Mouse (Mus musculus) megakaryocyte, embryonic 14.5 days (primary cell): Measurements from ENCODE around the gene Tmprss4. TPM values are rescaled to one million over a fixed set of nuclear protein-coding genes. Genes with fewer than 3 reads are reported as not detected.

Experiments used
- H3K27me3 ChIP-seq: replicated peaks from 2 replicates; pipeline ENCODE3; 2012; ENCODE audit warnings: inconsistent platforms
- H3K36me3 ChIP-seq: replicated peaks from 2 replicates; pipeline ENCODE3; 2012; ENCODE audit warnings: low read length, inconsistent platforms, mixed read lengths
- H3K4me1 ChIP-seq: 2 replicates; pipeline ENCODE4 v1.6.1; 2012; ENCODE audit warnings: inconsistent platforms
- H3K4me3 ChIP-seq: replicated peaks from 2 replicates; pipeline ENCODE3; 2012; ENCODE audit warnings: moderate library complexity, mild to moderate bottlenecking, inconsistent platforms
- H3K9me3 ChIP-seq: 2 replicates; pipeline ENCODE4 v1.6.1; 2012; ENCODE audit warnings: inconsistent platforms
- FLI1 ChIP-seq: IDR thresholded peaks from 2 replicates; pipeline ENCODE4 v1.6.1; 2012; ENCODE audit warnings: low read length, inconsistent platforms, mixed read lengths
- GATA1 ChIP-seq: IDR thresholded peaks from 3 replicates; pipeline ENCODE4 v1.6.1; 2012; ENCODE audit warnings: mixed read lengths, low read length, inconsistent platforms, borderline replicate concordance
- polyA plus RNA-seq: library from polyadenylated mRNA; stranded (reverse); fragments of >175 nt; gene quantifications from 2 replicates; pipeline ENCODE4 v1.2.3, GENCODE M21; 2012; ENCODE audit warnings: low replicate concordance; ENCODE audit not compliant: insufficient read depth

Tmprss4 gene
- polyA plus RNA-seq, 1 experiment = not detected

- TF ChIP-seq FLI1 (no peak), GATA1 (no peak)
- Histone ChIP-seq H3K4me3 (peak overlapping the region; percentile 21), H3K4me1 (peaks cover 17% of the 10 kb centered on the region), H3K27me3 (peaks cover 70% of the 10 kb centered on the region), H3K36me3 (no peaks in the 10 kb centered on the region), H3K9me3 (no peaks in the 10 kb centered on the region)
Observed at GRCm38 (mm10) chr9:45202021-45202798, 1.7 kb downstream of the Tmprss4 start.

GRCm38 (mm10) chr9:45201319-45201947, 2.5 kb downstream of the Tmprss4 start:
- TF ChIP-seq FLI1 = no peak
- no peak for TF ChIP-seq GATA1
- Histone ChIP-seq H3K9me3 (no peaks in the 10 kb centered on the region), H3K4me1 (peaks cover 13% of the 10 kb centered on the region), H3K4me3 (no peak overlapping the region), H3K36me3 (no peaks in the 10 kb centered on the region), H3K27me3 (peaks cover 74% of the 10 kb centered on the region)

DNA sequence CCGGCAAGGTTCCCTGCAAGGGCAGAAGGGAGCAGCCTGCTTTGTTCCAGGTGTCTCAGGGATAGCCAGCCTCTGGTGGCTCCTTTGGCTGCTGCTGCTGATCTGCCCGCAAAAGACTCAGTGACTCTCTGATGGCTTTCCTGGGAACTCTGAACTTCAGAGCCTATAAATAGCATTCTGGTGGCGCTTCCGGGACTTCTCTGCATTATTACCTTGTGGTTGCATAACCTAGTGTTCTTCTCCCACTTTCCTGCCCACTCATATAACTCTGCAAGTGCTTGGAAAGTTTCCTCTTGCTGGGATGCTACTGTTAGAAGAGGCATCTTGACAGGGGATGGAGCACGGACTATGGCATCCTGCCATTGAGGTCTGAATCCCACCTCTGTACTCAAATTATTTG, 6.3 kb downstream of the Tmprss4 start:
- Histone ChIP-seq H3K27me3 (peaks cover 83% of the 10 kb centered on the region), H3K4me1 (no peaks in the 10 kb centered on the region; the same call in 1 of the 2 replicates), H3K36me3 (no peaks in the 10 kb centered on the region), H3K9me3 (no peaks in the 10 kb centered on the region), H3K4me3 (no peak overlapping the region)
- TF ChIP-seq FLI1 = no peak

DNA sequence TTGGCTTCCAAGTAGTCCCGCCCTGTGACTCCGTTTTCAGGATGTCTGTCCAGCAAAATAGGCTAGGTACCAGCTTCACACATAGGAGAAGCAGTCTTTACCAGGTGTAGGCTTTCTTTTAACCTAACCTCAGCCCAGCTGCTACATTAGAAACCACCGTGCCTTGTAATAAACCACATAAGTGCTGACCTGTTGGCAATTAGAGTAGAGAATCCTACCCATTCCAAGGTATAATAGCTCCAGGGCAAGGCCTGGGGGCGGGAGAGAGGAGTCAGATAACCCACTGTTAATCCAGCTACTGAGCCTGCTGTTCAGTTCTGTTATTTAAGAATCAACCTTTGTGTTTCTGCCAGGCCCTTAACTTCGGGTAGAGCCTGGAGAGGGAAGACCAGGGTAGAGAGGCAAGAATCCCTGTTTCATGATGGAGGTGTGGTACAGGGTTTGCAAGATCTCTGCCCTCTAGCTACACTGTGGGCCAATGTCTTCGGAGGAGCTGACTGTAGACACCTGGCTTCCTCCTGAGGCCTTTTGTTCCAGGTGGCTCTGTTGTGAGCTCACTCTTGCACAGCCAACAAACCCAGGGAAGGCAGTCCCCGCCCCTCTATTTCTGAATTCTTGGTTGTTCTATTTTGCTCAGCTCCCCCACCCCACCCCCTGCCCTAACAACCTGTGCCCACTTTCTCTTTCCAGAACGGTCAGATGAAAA, 7.6 kb downstream of the Tmprss4 start:
- Histone ChIP-seq H3K36me3 (no peaks in the 10 kb centered on the region), H3K4me3 (no peak overlapping the region), H3K9me3 (no peaks in the 10 kb centered on the region), H3K27me3 (peaks cover 81% of the 10 kb centered on the region), H3K4me1 (no peaks in the 10 kb centered on the region; the same call in 1 of the 2 replicates)
- TF ChIP-seq GATA1 (no peak), FLI1 (no peak)

- no peak for TF ChIP-seq FLI1
- TF ChIP-seq GATA1 = no peak
- Histone ChIP-seq H3K36me3 (no peaks in the 10 kb centered on the region), H3K27me3 (peaks cover 73% of the 10 kb centered on the region)
Observed at GRCm38 (mm10) chr9:45195468-45195867, 8.4 kb downstream of the Tmprss4 start.

GRCm38 (mm10) chr9:45189661-45190174, 14.2 kb downstream of the Tmprss4 start:
- Histone ChIP-seq H3K4me3 (no peak overlapping the region), H3K27me3 (peaks cover 65% of the 10 kb centered on the region), H3K9me3 (no peaks in the 10 kb centered on the region), H3K4me1 (0 out of 2 replicates have a peak, but pooled peaks cover 3% of the 10 kb centered on the region), H3K36me3 (no peaks in the 10 kb centered on the region)
- no peak for TF ChIP-seq FLI1
- no peak for TF ChIP-seq GATA1

More at GRCm38 (mm10) chr9:45195468-45195867, 8.4 kb downstream of the Tmprss4 start:
- no peak overlapping the region for H3K4me3 ChIP-seq
- no peaks in the 10 kb centered on the region for H3K9me3 ChIP-seq
- H3K4me1 ChIP-seq = no peaks in the 10 kb centered on the region

- no peaks in the 10 kb centered on the region for H3K36me3 ChIP-seq
- H3K9me3 ChIP-seq = 0 out of 2 replicates have a peak, but pooled peaks cover 3% of the 10 kb centered on the region
- TF ChIP-seq FLI1 (no peak), GATA1 (no peak)
- H3K4me3 ChIP-seq = no peak overlapping the region
- H3K4me1 ChIP-seq = 0 out of 2 replicates have a peak, but pooled peaks cover 3% of the 10 kb centered on the region
- peaks cover 66% of the 10 kb centered on the region for H3K27me3 ChIP-seq
Observed at GRCm38 (mm10) chr9:45188570-45189563, 15.0 kb downstream of the Tmprss4 start.

DNA sequence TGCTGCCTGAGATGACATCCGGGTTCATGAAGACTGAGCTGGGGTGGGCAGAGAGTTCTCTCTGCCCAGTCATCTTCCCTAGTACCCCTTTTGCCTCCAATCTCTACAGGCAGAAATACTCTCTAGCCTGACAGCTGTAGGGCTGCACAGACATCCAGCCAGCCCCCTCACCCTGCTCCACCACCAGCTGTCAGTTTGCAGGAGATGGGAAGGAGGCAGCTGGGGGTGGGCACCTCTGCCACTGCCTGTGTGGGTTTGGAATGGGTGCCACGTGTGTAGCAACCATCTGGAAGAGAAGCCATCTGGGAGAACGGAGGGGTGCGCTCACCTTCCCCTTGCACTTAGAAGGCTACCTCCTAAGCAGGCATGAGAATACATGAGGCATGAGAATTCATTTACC, 18.6 kb downstream of the Tmprss4 start:
- Histone ChIP-seq H3K27me3 (peaks cover 78% of the 10 kb centered on the region), H3K36me3 (no peaks in the 10 kb centered on the region), H3K9me3 (0 out of 2 replicates have a peak, but pooled peaks cover 4% of the 10 kb centered on the region), H3K4me3 (no peak overlapping the region), H3K4me1 (peaks cover 7% of the 10 kb centered on the region; the same call in 1 of the 2 replicates)
- TF ChIP-seq GATA1 = no peak

GRCm38 (mm10) chr9:45183266-45183665, 20.6 kb downstream of the Tmprss4 start:
- Histone ChIP-seq H3K27me3 (peaks cover 83% of the 10 kb centered on the region), H3K36me3 (no peaks in the 10 kb centered on the region), H3K4me3 (peak overlapping the region; percentile 43), H3K4me1 (peaks cover 6% of the 10 kb centered on the region; the same call in 1 of the 2 replicates), H3K9me3 (0 out of 2 replicates have a peak, but pooled peaks cover 4% of the 10 kb centered on the region)
- TF ChIP-seq GATA1 (no peak), FLI1 (no peak)
